Mouse (Mus musculus) G1E (cell line): ENCODE results near the gene 4933402J07Rik. TPM values are rescaled to one million over a fixed set of nuclear protein-coding genes. Genes with fewer than 3 reads are reported as not detected.

ENCODE experiments used
- ATAC-seq: 2 replicates; pipeline ENCODE4 v1.8.0; 2016; ENCODE audit warnings: mild to moderate bottlenecking; ENCODE audit not compliant: insufficient number of reproducible peaks, poor library complexity, low FRiP score, severe bottlenecking; ENCODE audit errors: extremely low read depth
- DNase-seq: peaks from one replicate; pipeline ENCODE4 v3.0.0; 2012; ENCODE audit warnings: low spot score
- H3K27me3 ChIP-seq: 2 replicates; pipeline ENCODE4 v1.6.1; 2012; ENCODE audit warnings: mild to moderate bottlenecking, low read length, inconsistent platforms; ENCODE audit not compliant: insufficient read depth
- H3K36me3 ChIP-seq: replicated peaks from 2 replicates; pipeline ENCODE3; 2012; ENCODE audit warnings: mild to moderate bottlenecking, inconsistent platforms
- H3K4me1 ChIP-seq: 2 replicates; pipeline ENCODE4 v1.6.1; 2012; ENCODE audit warnings: low read depth, low read length, inconsistent platforms, mixed read lengths; ENCODE audit not compliant: insufficient read depth
- H3K4me3 ChIP-seq: 2 replicates; pipeline ENCODE4 v1.5.1; 2012; ENCODE audit warnings: low read depth, mild to moderate bottlenecking, inconsistent platforms, low read length, moderate library complexity, mixed read lengths
- H3K9me3 ChIP-seq: replicated peaks from 2 replicates; pipeline ENCODE4 v1.6.1; 2012; ENCODE audit warnings: inconsistent platforms
- CTCF ChIP-seq: IDR thresholded peaks from 2 replicates; pipeline ENCODE4 v1.5.1; 2012; ENCODE audit warnings: low read depth, low read length, inconsistent platforms, mixed read lengths
- GATA1 ChIP-seq: IDR thresholded peaks from 2 replicates; pipeline ENCODE4 v1.6.1; 2012; ENCODE audit warnings: borderline replicate concordance, low read length, inconsistent platforms, mixed read lengths
- GATA2 ChIP-seq: IDR thresholded peaks from 2 replicates; pipeline ENCODE4 v1.6.1; 2012; ENCODE audit warnings: low read depth, low read length, inconsistent platforms, borderline replicate concordance
- POLR2AphosphoS5 ChIP-seq: IDR thresholded peaks from 2 replicates; pipeline ENCODE4 v1.6.1; 2012; ENCODE audit warnings: low read depth, low read length, inconsistent platforms; ENCODE audit not compliant: insufficient replicate concordance
- TAL1 ChIP-seq: conservative IDR thresholded peaks from 2 replicates; pipeline ENCODE4 v1.6.1; 2012; ENCODE audit warnings: low read depth, low read length, inconsistent platforms, mixed read lengths
- polyA plus RNA-seq: library from polyadenylated mRNA; stranded (reverse); fragments of >175 nt; gene quantifications from 2 replicates; pipeline ENCODE4 v1.2.3, GENCODE M21; 2012
- total RNA-seq, 2 experiments: library from RNA; stranded (forward) in 1 of 2; stranded (reverse) in 1 of 2; fragments of 200-1000 nt in 1 of 2; fragments of >200 nt in 1 of 2; fragmentation: Nextera tagmentation in 1 of 2; gene quantifications; 2 replicates each; pipeline ENCODE4 v1.2.3; 2014 to 2017

Gene 4933402J07Rik
- total and polyA plus RNA-seq, 3 experiments: not detected

- ATAC-seq: no peak
- no peak overlapping the region for H3K4me3 ChIP-seq
- H3K9me3 ChIP-seq: peaks cover 86% of the 10 kb centered on the region
- no peaks in the 10 kb centered on the region for H3K27me3 ChIP-seq
- no peaks in the 10 kb centered on the region for H3K4me1 ChIP-seq
- TF ChIP-seq CTCF (no peak), GATA1 (no peak)
- no peaks in the 10 kb centered on the region for H3K36me3 ChIP-seq
- no peak for DNase-seq
These were observed 46.1 kb downstream of the 4933402J07Rik start for GRCm38 (mm10) chr8:87609651-87610192.

DNA sequence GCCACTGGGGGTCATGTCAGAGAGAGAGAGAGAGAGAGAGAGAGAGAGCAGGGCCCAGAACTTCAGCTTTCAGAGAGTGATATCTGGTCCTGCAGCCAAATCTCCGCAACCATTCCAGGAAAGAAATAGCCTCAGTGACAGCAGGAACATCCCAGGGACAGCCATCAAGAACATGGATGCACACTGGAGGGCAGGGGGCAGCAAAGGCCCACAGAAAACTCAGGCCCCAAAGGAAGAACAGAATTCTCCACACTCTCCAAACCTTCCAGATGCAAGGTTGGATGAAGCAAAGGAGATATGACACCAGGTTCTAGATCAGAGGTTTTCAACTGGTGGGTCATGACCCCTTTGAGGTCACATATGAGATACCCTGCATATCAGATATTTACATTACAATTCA lies 50.0 kb downstream of the 4933402J07Rik start:
- DNase-seq (no peak), ATAC-seq (no peak)
- no peaks in the 10 kb centered on the region for H3K36me3 ChIP-seq
- no peaks in the 10 kb centered on the region for H3K4me1 ChIP-seq
- no peak for TF ChIP-seq POLR2AphosphoS5
- TF ChIP-seq GATA1: no peak
- no peak for TF ChIP-seq GATA2
- TF ChIP-seq CTCF: no peak
- no peak for TF ChIP-seq TAL1
- H3K27me3 ChIP-seq: no peaks in the 10 kb centered on the region
- H3K4me3 ChIP-seq: no peak overlapping the region
- peaks cover 94% of the 10 kb centered on the region for H3K9me3 ChIP-seq

DNA sequence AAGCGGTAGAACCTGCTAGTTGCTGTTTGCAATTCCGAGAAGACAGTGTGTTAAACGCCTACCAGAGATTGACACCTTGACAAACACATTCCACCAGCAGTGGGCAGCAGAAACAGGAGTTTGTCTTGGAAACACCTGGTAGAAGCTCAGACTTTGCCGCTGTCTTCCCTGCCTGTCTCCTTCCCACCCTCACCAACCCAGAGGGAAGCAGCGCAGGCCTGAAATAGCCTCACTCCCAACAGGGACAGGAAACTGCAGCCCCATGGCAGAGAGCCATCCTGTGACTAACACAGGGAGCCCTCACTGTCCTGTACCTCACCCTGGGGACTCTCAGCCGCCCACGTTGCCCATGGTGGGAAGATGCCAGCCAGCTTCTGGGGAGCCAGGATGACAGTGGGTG lies 55.5 kb downstream of the 4933402J07Rik start:
- ATAC-seq: no peak
- no peak for TF ChIP-seq CTCF
- TF ChIP-seq POLR2AphosphoS5: no peak
- TF ChIP-seq TAL1: no peak
- TF ChIP-seq GATA1: no peak
- TF ChIP-seq GATA2: no peak
- no peak for DNase-seq
- H3K9me3 ChIP-seq: peaks cover 91% of the 10 kb centered on the region
- no peaks in the 10 kb centered on the region for H3K27me3 ChIP-seq
- H3K4me3 ChIP-seq: no peak overlapping the region
- no peaks in the 10 kb centered on the region for H3K4me1 ChIP-seq
- no peaks in the 10 kb centered on the region for H3K36me3 ChIP-seq

DNA sequence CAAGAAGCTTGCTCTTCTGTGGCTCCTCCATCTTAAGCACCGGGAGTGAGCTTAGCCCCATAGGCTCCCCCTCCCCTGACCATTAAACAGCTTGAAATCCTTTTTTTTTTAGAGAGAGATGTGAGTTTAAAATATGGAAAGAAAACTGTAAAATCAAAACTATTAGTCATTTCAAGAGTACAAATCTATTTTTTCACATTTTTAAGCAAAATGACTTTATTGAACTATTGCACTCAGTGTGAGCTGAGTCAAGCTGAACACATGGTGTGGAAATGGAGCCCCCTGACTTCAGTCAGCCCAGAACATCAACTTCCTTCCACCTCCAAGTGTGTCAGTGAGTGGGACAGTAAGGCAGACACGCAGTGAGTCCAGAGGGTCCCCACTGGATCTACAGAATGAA lies 55.9 kb downstream of the 4933402J07Rik start:
- Histone ChIP-seq H3K36me3 (no peaks in the 10 kb centered on the region), H3K4me1 (no peaks in the 10 kb centered on the region), H3K27me3 (no peaks in the 10 kb centered on the region), H3K4me3 (no peak overlapping the region), H3K9me3 (peaks cover 88% of the 10 kb centered on the region)
- DNase-seq (no peak), ATAC-seq (no peak)
- TF ChIP-seq POLR2AphosphoS5 (no peak), GATA1 (no peak), CTCF (no peak), GATA2 (no peak), TAL1 (no peak)

GRCm38 (mm10) chr8:87620225-87620624 lies 56.6 kb downstream of the 4933402J07Rik start:
- no peak for TF ChIP-seq POLR2AphosphoS5
- no peak for TF ChIP-seq GATA2
- TF ChIP-seq GATA1: no peak
- TF ChIP-seq CTCF: no peak
- H3K36me3 ChIP-seq: no peaks in the 10 kb centered on the region
- H3K4me3 ChIP-seq: no peak overlapping the region
- H3K4me1 ChIP-seq: no peaks in the 10 kb centered on the region
- H3K9me3 ChIP-seq: peaks cover 84% of the 10 kb centered on the region
- ATAC-seq: no peak
- DNase-seq: no peak
- H3K27me3 ChIP-seq: no peaks in the 10 kb centered on the region

- H3K4me1 ChIP-seq: no peaks in the 10 kb centered on the region
- H3K9me3 ChIP-seq: peaks cover 80% of the 10 kb centered on the region
- ATAC-seq: no peak
- no peaks in the 10 kb centered on the region for H3K36me3 ChIP-seq
- H3K4me3 ChIP-seq: peak overlapping the region; percentile 30; the same call in 1 of the 2 replicates
- no peaks in the 10 kb centered on the region for H3K27me3 ChIP-seq
- DNase-seq: no peak
- no peak for TF ChIP-seq CTCF
- TF ChIP-seq POLR2AphosphoS5: no peak
- TF ChIP-seq GATA2: no peak
- TF ChIP-seq GATA1: no peak
- TF ChIP-seq TAL1: no peak
These were observed 57.5 kb downstream of the 4933402J07Rik start for GRCm38 (mm10) chr8:87621181-87621580.

GRCm38 (mm10) chr8:87629656-87630055 lies 66.0 kb downstream of the 4933402J07Rik start:
- ATAC-seq: no peak
- no peak overlapping the region for H3K4me3 ChIP-seq
- no peak for TF ChIP-seq TAL1
- TF ChIP-seq POLR2AphosphoS5: no peak
- TF ChIP-seq GATA2: no peak
- no peak for TF ChIP-seq GATA1
- no peak for TF ChIP-seq CTCF

More at GRCm38 (mm10) chr8:87629656-87630055, 66.0 kb downstream of the 4933402J07Rik start:
- H3K27me3 ChIP-seq: no peaks in the 10 kb centered on the region
- peaks cover 73% of the 10 kb centered on the region for H3K9me3 ChIP-seq
- H3K4me1 ChIP-seq: no peaks in the 10 kb centered on the region
- no peaks in the 10 kb centered on the region for H3K36me3 ChIP-seq
- DNase-seq: no peak
